In the genomic region with DNA sequence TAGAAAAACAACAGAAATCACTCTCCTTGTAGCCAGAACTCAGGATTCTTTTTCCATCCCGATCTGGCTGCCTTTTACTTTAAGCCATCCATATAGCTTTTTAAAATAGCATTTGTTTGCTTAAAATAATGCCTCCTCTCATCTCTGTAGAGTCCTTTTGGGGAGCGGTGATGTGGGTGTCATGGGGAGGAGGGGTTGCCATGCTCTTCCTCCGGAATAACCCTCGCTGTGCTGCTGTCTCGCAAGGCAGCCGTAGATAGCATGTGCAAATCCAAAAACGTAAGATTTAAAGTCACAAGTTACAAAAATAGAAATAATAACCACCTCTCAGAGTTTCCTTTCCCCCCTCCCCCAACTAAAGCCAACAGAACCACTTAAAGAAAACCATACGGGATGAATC, we compare ENCODE assay signal across 15 mouse cellular contexts.
"Had no signal": no experiment of that assay in that cellular context is flagged by ENCODE, and none has a peak within 500 bp of the region (broad histone marks: within the 10 kb centered on the region; RNA-seq: fewer than 3 reads in every experiment).

No protein-coding gene starts in this region.

- H3K4me3 ChIP-seq: layer of hippocampus, adult 2 months; liver, embryonic 13.5 days; stomach, embryonic 15.5 days had no signal

- DNase-seq: kidney, adult 18-20 months; kidney, adult 9 months; kidney, postnatal 25 days; layer of hippocampus, adult 9-11 months; liver, embryonic 13.5 days; lung, adult 2 months; lung, postnatal 14 days; lung, postnatal 4 days; midbrain, embryonic 14.5 days; spleen, adult 18-20 months; thymus, adult 18-20 months; thymus, postnatal 4 days had no signal

- H3K27ac ChIP-seq: kidney, postnatal 0 days; layer of hippocampus, adult 2 months; liver, embryonic 13.5 days; stomach, embryonic 15.5 days had no signal
